Mouse (Mus musculus): ENCODE measurements at regions not wholly inside any gene's neighbourhood (a gene's known extent, or its start where the extent isn't known, plus 50 kb on each side); places are given as distances from the start of the nearest gene placed in this dataset.
A peak's percentile ranks its signal among the peaks of the same experiment; 100 is the strongest.

- WGBS, result 69% methylated on average over 5 of the region's 5 CpGs
- H3K4me1 ChIP-seq, result peaks cover 66% of the 10 kb centered on the region
- ATAC-seq, result no peak
These were observed 54.6 kb downstream of the Gm11733 start for GRCm38 (mm10) chr11:117538732-117539131.

GRCm38 (mm10) chr11:117540609-117541008 is 56.4 kb downstream of the Gm11733 start:
- no peaks in the 10 kb centered on the region for H3K9me3 ChIP-seq (replicated peaks)
- 19% methylated on average over 5 of the region's 5 CpGs for WGBS
- ATAC-seq, result 0 out of 2 replicates have a peak, but pooled peaks have one; percentile 25

More at GRCm38 (mm10) chr11:117538732-117539131, 54.6 kb downstream of the Gm11733 start:
- H3K4me2 ChIP-seq, result no peak overlapping the region
- no peaks in the 10 kb centered on the region for H3K36me3 ChIP-seq (ENCODE audit: poor library complexity, severe bottlenecking)
- no peak overlapping the region for H3K4me3 ChIP-seq
- peak overlapping the region; percentile 54 for H3K27ac ChIP-seq
- H3K9me3 ChIP-seq (replicated peaks), result no peaks in the 10 kb centered on the region
- H3K27me3 ChIP-seq, result no peaks in the 10 kb centered on the region
- H3K9ac ChIP-seq, result no peak overlapping the region

GRCm38 (mm10) chr11:117541205-117541884 is 57.2 kb downstream of the Gm11733 start:
- H3K27me3 ChIP-seq, result no peaks in the 10 kb centered on the region
- H3K4me1 ChIP-seq, result peaks cover 47% of the 10 kb centered on the region
- H3K9me3 ChIP-seq (replicated peaks), result no peaks in the 10 kb centered on the region
- H3K9ac ChIP-seq, result no peak overlapping the region
- WGBS, result under 1% methylated on average over 6 of the region's 6 CpGs
- no peak overlapping the region for H3K4me3 ChIP-seq
- H3K27ac ChIP-seq, result peak overlapping the region; percentile 88
- H3K4me2 ChIP-seq, result peak overlapping the region; percentile 26
- ATAC-seq, result peak; percentile 73
- H3K36me3 ChIP-seq (ENCODE audit: poor library complexity, severe bottlenecking), result no peaks in the 10 kb centered on the region

More at GRCm38 (mm10) chr11:117540609-117541008, 56.4 kb downstream of the Gm11733 start:
- no peak overlapping the region for H3K9ac ChIP-seq
- no peaks in the 10 kb centered on the region for H3K27me3 ChIP-seq
- no peak overlapping the region for H3K4me3 ChIP-seq
- H3K4me1 ChIP-seq, result peaks cover 53% of the 10 kb centered on the region
- H3K36me3 ChIP-seq (ENCODE audit: poor library complexity, severe bottlenecking), result no peaks in the 10 kb centered on the region
- H3K4me2 ChIP-seq, result peak overlapping the region; percentile 26
- H3K27ac ChIP-seq, result peak overlapping the region; percentile 88

GRCm38 (mm10) chr11:117543191-117543590 is 59.0 kb downstream of the Gm11733 start:
- no peak overlapping the region; the same call in 1 of the 2 replicates for H3K9ac ChIP-seq
- H3K4me2 ChIP-seq, result no peak overlapping the region
- no peak overlapping the region for H3K4me3 ChIP-seq
- no peaks in the 10 kb centered on the region for H3K9me3 ChIP-seq (replicated peaks)
- no peaks in the 10 kb centered on the region for H3K36me3 ChIP-seq (ENCODE audit: poor library complexity, severe bottlenecking)
- peaks cover 38% of the 10 kb centered on the region for H3K4me1 ChIP-seq
- no peaks in the 10 kb centered on the region for H3K27me3 ChIP-seq
- WGBS, result 36% methylated on average over 6 of the region's 6 CpGs
- no peak overlapping the region for H3K27ac ChIP-seq
- ATAC-seq, result no peak

- no peak for ATAC-seq
- no peaks in the 10 kb centered on the region for H3K36me3 ChIP-seq (ENCODE audit: poor library complexity, severe bottlenecking)
- peaks cover 31% of the 10 kb centered on the region for H3K4me1 ChIP-seq
- no peak overlapping the region for H3K4me3 ChIP-seq
- no peaks in the 10 kb centered on the region for H3K27me3 ChIP-seq
- 41% methylated on average over 5 of the region's 6 CpGs for WGBS
- H3K27ac ChIP-seq, result no peak overlapping the region
- H3K9me3 ChIP-seq (replicated peaks), result no peaks in the 10 kb centered on the region
- H3K9ac ChIP-seq, result no peak overlapping the region
- H3K4me2 ChIP-seq, result no peak overlapping the region
These were observed 60.3 kb downstream of the Gm11733 start for GRCm38 (mm10) chr11:117544507-117544906.

- Histone ChIP-seq H3K4me3 (no peak overlapping the region), H3K4me2 (no peak overlapping the region), H3K27me3 (no peaks in the 10 kb centered on the region), H3K9ac (no peak overlapping the region), H3K9me3 (replicated peaks) (no peaks in the 10 kb centered on the region), H3K27ac (no peak overlapping the region), H3K4me1 (peaks cover 29% of the 10 kb centered on the region), H3K36me3 (ENCODE audit: poor library complexity, severe bottlenecking) (no peaks in the 10 kb centered on the region)
- WGBS, result 61% methylated on average over 3 of the region's 3 CpGs
- no peak for ATAC-seq
These were observed 60.8 kb downstream of the Gm11733 start for GRCm38 (mm10) chr11:117544926-117545325.

- Histone ChIP-seq H3K36me3 (ENCODE audit: poor library complexity, severe bottlenecking) (no peaks in the 10 kb centered on the region), H3K9ac (no peak overlapping the region), H3K4me1 (peaks cover 8% of the 10 kb centered on the region; the same call in 1 of the 2 replicates), H3K4me3 (no peak overlapping the region), H3K27me3 (no peaks in the 10 kb centered on the region), H3K4me2 (no peak overlapping the region), H3K9me3 (replicated peaks) (no peaks in the 10 kb centered on the region), H3K27ac (no peak overlapping the region)
- 77% methylated on average over 5 of the region's 5 CpGs for WGBS
- ATAC-seq, result no peak
These were observed 67.8 kb downstream of the Gm11733 start for GRCm38 (mm10) chr11:117551926-117552325.

- WGBS, result 89% methylated on average over 8 of the region's 8 CpGs
- Histone ChIP-seq H3K36me3 (ENCODE audit: poor library complexity, severe bottlenecking) (no peaks in the 10 kb centered on the region), H3K27me3 (no peaks in the 10 kb centered on the region), H3K4me2 (no peak overlapping the region), H3K9me3 (replicated peaks) (no peaks in the 10 kb centered on the region), H3K9ac (no peak overlapping the region), H3K27ac (no peak overlapping the region), H3K4me1 (peaks cover 8% of the 10 kb centered on the region; the same call in 1 of the 2 replicates), H3K4me3 (no peak overlapping the region)
- no peak for ATAC-seq
These were observed 68.3 kb downstream of the Gm11733 start for GRCm38 (mm10) chr11:117552430-117552969.

GRCm38 (mm10) chr11:117554111-117554510 is 69.9 kb downstream of the Gm11733 start:
- Histone ChIP-seq H3K9me3 (replicated peaks) (no peaks in the 10 kb centered on the region), H3K4me2 (no peak overlapping the region), H3K27me3 (no peaks in the 10 kb centered on the region), H3K4me1 (peaks cover 8% of the 10 kb centered on the region; the same call in 1 of the 2 replicates), H3K9ac (no peak overlapping the region), H3K36me3 (ENCODE audit: poor library complexity, severe bottlenecking) (no peaks in the 10 kb centered on the region), H3K4me3 (no peak overlapping the region), H3K27ac (no peak overlapping the region)
- WGBS, result 76% methylated on average over 10 of the region's 10 CpGs
- no peak for ATAC-seq

GRCm38 (mm10) chr11:117557474-117558381 is 73.6 kb downstream of the Gm11733 start:
- H3K36me3 ChIP-seq (ENCODE audit: poor library complexity, severe bottlenecking), result no peaks in the 10 kb centered on the region
- no peak overlapping the region for H3K9ac ChIP-seq
- H3K4me1 ChIP-seq, result no peaks in the 10 kb centered on the region
- no peaks in the 10 kb centered on the region for H3K27me3 ChIP-seq
- WGBS, result 86% methylated on average over 16 of the region's 16 CpGs
- H3K27ac ChIP-seq, result no peak overlapping the region
- ATAC-seq, result no peak
- no peak overlapping the region for H3K4me3 ChIP-seq
- H3K4me2 ChIP-seq, result no peak overlapping the region
- no peaks in the 10 kb centered on the region for H3K9me3 ChIP-seq (replicated peaks)

- no peaks in the 10 kb centered on the region for H3K4me1 ChIP-seq
- no peaks in the 10 kb centered on the region for H3K36me3 ChIP-seq (ENCODE audit: poor library complexity, severe bottlenecking)
- no peak overlapping the region for H3K9ac ChIP-seq
- H3K9me3 ChIP-seq (replicated peaks), result no peaks in the 10 kb centered on the region
- no peak for ATAC-seq
- no peak overlapping the region for H3K4me2 ChIP-seq
- no peaks in the 10 kb centered on the region for H3K27me3 ChIP-seq
- H3K4me3 ChIP-seq, result no peak overlapping the region
- H3K27ac ChIP-seq, result no peak overlapping the region
These were observed 75.7 kb downstream of the Gm11733 start for GRCm38 (mm10) chr11:117559839-117560238.

All from forebrain, embryonic 13.5 days (tissue).